Mouse (Mus musculus): ENCODE data around the gene Desi2. TPM values are rescaled to one million over a fixed set of nuclear protein-coding genes. Genes with fewer than 3 reads are reported as not detected.
"Not testable (repeated sequence)": the region's sequence is repeated elsewhere in the genome, so short reads cannot be mapped to it uniquely, and the experiment has no call there.

Gene Desi2
- polyA plus RNA-seq, 1 experiment = 54.9 TPM

GRCm38 (mm10) chr1:178291716-178292115 lies 104.5 kb downstream of the Desi2 start:
- H3K4me3 ChIP-seq (ENCODE audit: insufficient read depth, low read length) = no peak overlapping the region
- H3K27ac ChIP-seq (ENCODE audit: insufficient read depth, low read length) = no peak overlapping the region
- 0 out of 2 replicates have a peak, but pooled peaks cover 2% of the 10 kb centered on the region for H3K4me1 ChIP-seq (ENCODE audit: control insufficient read depth, insufficient read depth, low read length)
- no peak for TF ChIP-seq POLR2A (IDR thresholded peaks at IDR 0.05; ENCODE audit: low read depth, low read length)

GRCm38 (mm10) chr1:178294051-178294450 lies 106.8 kb downstream of the Desi2 start:
- H3K4me1 ChIP-seq (ENCODE audit: control insufficient read depth, insufficient read depth, low read length) = 0 out of 2 replicates have a peak, but pooled peaks cover 2% of the 10 kb centered on the region
- TF ChIP-seq POLR2A (IDR thresholded peaks at IDR 0.05; ENCODE audit: low read depth, low read length) (no peak), CTCF (IDR thresholded peaks at IDR 0.05; ENCODE audit: borderline replicate concordance, insufficient read depth, low read length) (no peak)
- no peak overlapping the region for H3K27ac ChIP-seq (ENCODE audit: insufficient read depth, low read length)
- no peak overlapping the region for H3K4me3 ChIP-seq (ENCODE audit: insufficient read depth, low read length)

- H3K27ac ChIP-seq (ENCODE audit: insufficient read depth, low read length); H3K4me1 ChIP-seq (ENCODE audit: control insufficient read depth, insufficient read depth, low read length); H3K4me3 ChIP-seq (ENCODE audit: insufficient read depth, low read length): not testable (repeated sequence)
These were observed 114.0 kb downstream of the Desi2 start for GRCm38 (mm10) chr1:178301261-178301660.

GRCm38 (mm10) chr1:178303425-178303824 lies 116.2 kb downstream of the Desi2 start:
- Histone ChIP-seq H3K4me3 (ENCODE audit: insufficient read depth, low read length) (no peak overlapping the region), H3K4me1 (ENCODE audit: control insufficient read depth, insufficient read depth, low read length) (no peaks in the 10 kb centered on the region), H3K27ac (ENCODE audit: insufficient read depth, low read length) (no peak overlapping the region)
- no peak for TF ChIP-seq POLR2A (IDR thresholded peaks at IDR 0.05; ENCODE audit: low read depth, low read length)
- peak; percentile 62; the same call in 1 of the 2 replicates for TF ChIP-seq CTCF (IDR thresholded peaks at IDR 0.05; ENCODE audit: borderline replicate concordance, insufficient read depth, low read length)

Other genes starting within 250 kb of the Desi2 start
- gene Catspere2, start 204.0 kb upstream of the Desi2 start, polyA plus RNA-seq (2011; ENCODE audit: insufficient read length, low read depth, missing spikeins) = 0.33 and 0.60 TPM in 2 replicates
- 55.7 and 66.8 TPM in 2 replicates for gene Cox20, start 131.7 kb downstream of the Desi2 start, polyA plus RNA-seq (2011; ENCODE audit: insufficient read length, low read depth, missing spikeins)
- gene Hnrnpu, start 150.4 kb downstream of the Desi2 start, polyA plus RNA-seq (2011; ENCODE audit: insufficient read length, low read depth, missing spikeins) = 522 and 619 TPM in 2 replicates
- gene Efcab2, start 218.7 kb downstream of the Desi2 start, polyA plus RNA-seq (2011; ENCODE audit: insufficient read length, low read depth, missing spikeins) = 2.2 and 2.7 TPM in 2 replicates